Mouse (Mus musculus): Measurements from ENCODE around the gene Dkk3.

- no peak for TF ChIP-seq CTCF (IDR thresholded peaks at IDR 0.05; ENCODE audit: extremely low read depth, insufficient read length, insufficient replicate concordance, low read depth, low read length)
- no peak for TF ChIP-seq POLR2A (IDR thresholded peaks at IDR 0.05; ENCODE audit: low read depth, low read length)
These were observed 45.1 kb upstream of the Dkk3 start for GRCm38 (mm10) chr7:112203937-112204336.

All from small intestine, adult 2 months (tissue).